Mouse (Mus musculus) hindbrain, embryonic 14.5 days (tissue): ENCODE results near the gene 2210011C24Rik. TPM values are rescaled to one million over a fixed set of nuclear protein-coding genes. Genes with fewer than 3 reads are reported as not detected.
"Not testable (repeated sequence)": the region's sequence is repeated elsewhere in the genome, so short reads cannot be mapped to it uniquely, and the experiment has no call there.

Experiments
- ATAC-seq: fragments of 200-750 bp; cut with Nextera tagmentation; 2 replicates; pipeline ENCODE4 v1.8.0; 2017; ENCODE audit warnings: moderate number of reproducible peaks, mild to moderate bottlenecking, moderate TSS enrichment, moderate library complexity; ENCODE audit not compliant: low FRiP score
- DNase-seq: peaks from one replicate; pipeline ENCODE4 v3.0.0-alpha.2; 2015; ENCODE audit warnings: low spot score
- H3K27ac ChIP-seq: fragments of 300-500 bp; sonication (generic); 2 replicates; pipeline ENCODE4 v1.5.1; 2014; ENCODE audit warnings: mild to moderate bottlenecking, moderate library complexity
- H3K27me3 ChIP-seq: fragments of 300-500 bp; sonication (generic); 2 replicates; pipeline ENCODE4 v1.6.1; 2014; ENCODE audit warnings: mild to moderate bottlenecking, low read length, mixed read lengths; ENCODE audit not compliant: control insufficient read depth, insufficient read depth
- H3K36me3 ChIP-seq: fragments of 300-500 bp; sonication (generic); replicated peaks from 2 replicates; pipeline ENCODE4 v1.6.1; 2014; ENCODE audit not compliant: control insufficient read depth, insufficient read depth
- H3K4me1 ChIP-seq: fragments of 300-500 bp; sonication (generic); replicated peaks from 2 replicates; pipeline ENCODE4 v1.6.1; 2014; ENCODE audit warnings: antibody characterized with exemption, low read length, mixed read lengths; ENCODE audit not compliant: control insufficient read depth, insufficient read depth
- H3K4me2 ChIP-seq: fragments of 300-500 bp; sonication (generic); replicated peaks from 2 replicates; pipeline ENCODE4 v1.6.1; 2014; ENCODE audit warnings: mild to moderate bottlenecking, moderate library complexity
- H3K4me3 ChIP-seq: fragments of 300-500 bp; sonication (generic); replicated peaks from 2 replicates; pipeline ENCODE4 v1.5.1; 2014; ENCODE audit warnings: mild to moderate bottlenecking, low read length
- H3K9ac ChIP-seq: fragments of 300-500 bp; sonication (generic); 2 replicates; pipeline ENCODE4 v1.6.1; 2014
- H3K9me3 ChIP-seq: fragments of 300-500 bp; sonication (generic); 2 replicates; pipeline ENCODE4 v1.6.1; 2016; ENCODE audit warnings: low read length; ENCODE audit not compliant: control insufficient read depth
- WGBS: fragments of 180-500 bp; shearing (Covaris S2); extraction: QIAGEN DNeasy Blood & Tissue Kit; methylation state at CpG from one replicate; pipeline ENCODE4 v1.1.7; 2014; 5-methylcytosine and 5-hydroxymethylcytosine counted together
- polyA plus RNA-seq: library from polyadenylated mRNA; unstranded; fragments of >200 nt; fragmentation: Nextera tagmentation; extraction: Ambion mirVana; gene quantifications from 2 replicates; pipeline ENCODE4 v1.2.1, GENCODE M21; 2014

2210011C24Rik gene
- polyA plus RNA-seq, 1 experiment from 2014 or later = 0.52 TPM

GRCm38 (mm10) chr8:84009876-84010275, 2.1 kb downstream of the 2210011C24Rik start:
- no peak overlapping the region for H3K27ac ChIP-seq
- 2% methylated on average over 11 of the region's 11 CpGs for WGBS
- no peak overlapping the region for H3K9ac ChIP-seq
- no peaks in the 10 kb centered on the region for H3K36me3 ChIP-seq
- H3K9me3 ChIP-seq = no peaks in the 10 kb centered on the region
- ATAC-seq = peak; percentile 64
- peak; percentile 86 for DNase-seq
- peaks cover 25% of the 10 kb centered on the region for H3K4me1 ChIP-seq
- no peak overlapping the region for H3K4me3 ChIP-seq
- H3K4me2 ChIP-seq = peak overlapping the region; percentile 99; the same call in 1 of the 2 replicates
- peaks cover 37% of the 10 kb centered on the region for H3K27me3 ChIP-seq

DNA sequence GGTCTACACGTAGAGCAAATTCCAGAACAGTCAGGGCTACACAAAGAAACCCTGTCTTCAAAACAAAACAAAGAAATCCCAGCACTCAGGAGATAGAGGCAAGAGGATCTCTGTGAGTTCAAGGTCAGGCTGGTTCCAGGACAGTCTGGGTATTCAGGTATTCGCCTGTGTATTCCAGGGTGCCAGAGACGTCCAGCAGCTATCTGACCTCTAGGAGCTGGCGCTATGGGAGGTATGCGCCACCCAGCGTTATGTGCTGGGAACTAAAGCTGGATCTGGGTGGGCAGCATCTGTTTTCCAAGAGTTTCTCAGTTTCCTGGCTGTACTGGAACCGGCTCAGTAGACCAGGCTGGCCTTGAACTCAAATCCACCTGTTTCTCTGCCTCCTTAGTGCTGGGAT, 3.6 kb downstream of the 2210011C24Rik start:
- WGBS = 34% methylated on average over 7 of the region's 7 CpGs
- Histone ChIP-seq H3K27ac (no peak overlapping the region), H3K4me2 (no peak overlapping the region), H3K9me3 (no peaks in the 10 kb centered on the region), H3K4me3 (no peak overlapping the region), H3K4me1 (peaks cover 34% of the 10 kb centered on the region), H3K27me3 (peaks cover 34% of the 10 kb centered on the region), H3K9ac (no peak overlapping the region), H3K36me3 (no peaks in the 10 kb centered on the region)
- ATAC-seq (no peak), DNase-seq (no peak)

GRCm38 (mm10) chr8:84005502-84005901, 6.5 kb downstream of the 2210011C24Rik start:
- H3K4me3 ChIP-seq, H3K4me2 ChIP-seq, DNase-seq, ATAC-seq, H3K27ac ChIP-seq, H3K9me3 ChIP-seq, H3K9ac ChIP-seq, H3K36me3 ChIP-seq: not testable (repeated sequence)
- Histone ChIP-seq H3K27me3 (peaks cover 20% of the 10 kb centered on the region), H3K4me1 (peaks cover 14% of the 10 kb centered on the region)
- 94% methylated on average over 7 of the region's 7 CpGs for WGBS

DNA sequence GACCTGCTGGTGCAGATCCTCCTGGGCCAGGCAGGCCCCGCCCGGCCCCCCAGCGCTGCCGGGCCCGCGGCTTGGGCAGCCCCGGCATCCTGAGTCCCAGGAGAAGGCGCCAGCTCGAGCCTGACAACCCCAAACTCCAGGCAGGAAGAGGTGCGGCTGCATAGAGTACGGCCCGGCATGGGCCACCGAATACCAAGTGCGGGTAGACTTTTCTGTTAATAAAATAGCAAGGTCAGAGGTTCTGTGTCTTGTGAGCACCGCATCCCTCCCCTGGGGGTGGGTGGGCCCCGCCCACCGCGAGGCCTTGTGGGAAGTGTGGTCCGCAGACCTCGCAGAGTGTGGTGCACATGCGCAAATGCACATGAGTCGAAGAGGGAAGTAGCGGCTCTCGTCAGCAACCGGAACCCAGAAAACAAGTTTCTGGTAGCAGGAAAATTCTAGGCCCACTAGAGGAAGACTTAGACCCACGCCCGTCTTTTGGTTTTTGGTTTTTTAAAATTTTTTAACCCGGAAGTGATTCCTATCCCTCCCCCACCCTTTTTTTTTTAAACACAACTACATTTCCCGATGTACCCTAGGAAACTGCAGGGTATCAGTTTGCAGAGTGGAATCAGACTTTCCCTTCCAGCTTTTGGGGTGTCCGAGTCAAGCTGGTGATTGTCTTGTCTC, 7.3 kb downstream of the 2210011C24Rik start:
- Histone ChIP-seq H3K4me1 (peaks cover 14% of the 10 kb centered on the region), H3K9ac (peak overlapping the region; percentile 64), H3K27ac (peak overlapping the region; percentile 52), H3K9me3 (no peaks in the 10 kb centered on the region), H3K4me2 (peak overlapping the region; percentile 83), H3K4me3 (peak overlapping the region; percentile 44), H3K27me3 (peaks cover 16% of the 10 kb centered on the region), H3K36me3 (peaks cover 11% of the 10 kb centered on the region; the same call in 1 of the 2 replicates)
- ATAC-seq = peak; percentile 84
- peak; percentile 90 for DNase-seq
- WGBS = under 1% methylated on average over 30 of the region's 30 CpGs

DNA sequence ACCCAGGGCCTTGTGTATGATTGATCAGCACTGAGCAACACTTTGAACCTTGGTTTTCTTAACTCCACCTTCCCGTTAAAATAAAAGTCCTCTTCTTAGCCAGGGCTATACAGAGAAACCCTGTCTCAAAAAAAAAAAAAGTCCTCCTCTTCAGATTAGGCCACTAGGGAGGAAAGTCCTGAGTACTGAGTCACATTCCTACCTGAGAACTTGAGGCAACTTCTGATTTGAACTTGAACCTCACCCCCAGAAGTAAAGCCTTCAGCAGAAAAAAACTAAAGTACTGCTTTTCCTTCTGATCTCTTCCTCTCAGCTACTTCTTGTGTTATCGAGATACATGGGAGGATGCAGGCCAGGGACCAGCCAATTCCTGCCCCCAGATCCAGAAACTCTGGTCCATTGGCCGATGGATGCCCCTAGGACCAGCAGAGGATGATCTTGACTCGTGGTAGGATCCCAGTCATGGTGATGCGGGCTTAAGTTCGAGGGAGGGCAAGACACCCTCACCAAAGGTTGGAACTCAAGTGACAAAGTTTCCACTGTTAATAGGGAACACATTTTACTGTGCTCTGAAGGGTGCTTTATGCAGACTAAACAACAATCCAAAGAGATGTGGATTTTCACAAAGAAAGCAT, 8.2 kb downstream of the 2210011C24Rik start:
- WGBS = 75% methylated on average over 6 of the region's 6 CpGs
- no peak for DNase-seq
- Histone ChIP-seq H3K36me3 (peaks cover 16% of the 10 kb centered on the region), H3K9ac (peak overlapping the region; percentile 64; the same call in 1 of the 2 replicates), H3K27ac (no peak overlapping the region), H3K27me3 (peaks cover 16% of the 10 kb centered on the region), H3K4me1 (peaks cover 23% of the 10 kb centered on the region), H3K4me3 (peak overlapping the region; percentile 44), H3K4me2 (peak overlapping the region; percentile 83), H3K9me3 (no peaks in the 10 kb centered on the region)
- ATAC-seq = no peak

DNA sequence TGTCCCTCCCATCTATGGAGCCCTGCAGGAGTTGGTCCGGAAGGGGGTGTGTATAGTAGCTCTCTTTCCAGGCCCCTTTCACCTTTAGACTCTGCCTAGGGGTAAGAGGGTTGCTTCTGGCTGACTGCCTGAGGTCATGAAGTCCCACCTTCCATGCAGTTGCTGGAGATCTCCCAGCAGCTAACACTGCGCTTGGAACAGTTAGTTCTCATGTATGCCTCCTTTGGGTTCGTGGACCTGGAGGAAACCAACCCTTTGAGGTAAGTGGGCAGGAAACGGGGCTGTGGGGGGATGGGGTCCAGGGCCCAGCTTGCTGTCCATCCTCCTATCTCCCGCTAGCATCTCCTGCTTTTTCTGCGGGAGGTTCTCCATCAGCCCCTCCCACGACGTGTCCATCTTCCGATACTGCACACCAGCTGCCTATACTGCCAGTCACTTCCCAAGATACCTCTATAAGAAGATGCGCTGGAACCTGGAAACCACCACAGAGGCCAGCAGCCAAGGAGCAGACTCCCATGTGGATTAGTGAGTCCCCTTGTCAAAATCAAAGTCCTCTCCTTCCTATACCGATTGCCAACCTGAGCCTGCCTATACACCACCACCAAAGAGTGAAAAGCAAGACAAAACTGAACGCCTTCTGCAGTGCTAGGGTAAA, 8.9 kb downstream of the 2210011C24Rik start:
- no peaks in the 10 kb centered on the region for H3K9me3 ChIP-seq
- no peak overlapping the region for H3K27ac ChIP-seq
- no peak overlapping the region for H3K9ac ChIP-seq
- H3K4me1 ChIP-seq = peaks cover 27% of the 10 kb centered on the region
- WGBS = 53% methylated on average over 12 of the region's 12 CpGs
- no peak overlapping the region for H3K4me2 ChIP-seq
- ATAC-seq (no peak), DNase-seq (no peak)
- H3K36me3 ChIP-seq = peaks cover 16% of the 10 kb centered on the region
- H3K27me3 ChIP-seq = peaks cover 16% of the 10 kb centered on the region
- H3K4me3 ChIP-seq = no peak overlapping the region

DNA sequence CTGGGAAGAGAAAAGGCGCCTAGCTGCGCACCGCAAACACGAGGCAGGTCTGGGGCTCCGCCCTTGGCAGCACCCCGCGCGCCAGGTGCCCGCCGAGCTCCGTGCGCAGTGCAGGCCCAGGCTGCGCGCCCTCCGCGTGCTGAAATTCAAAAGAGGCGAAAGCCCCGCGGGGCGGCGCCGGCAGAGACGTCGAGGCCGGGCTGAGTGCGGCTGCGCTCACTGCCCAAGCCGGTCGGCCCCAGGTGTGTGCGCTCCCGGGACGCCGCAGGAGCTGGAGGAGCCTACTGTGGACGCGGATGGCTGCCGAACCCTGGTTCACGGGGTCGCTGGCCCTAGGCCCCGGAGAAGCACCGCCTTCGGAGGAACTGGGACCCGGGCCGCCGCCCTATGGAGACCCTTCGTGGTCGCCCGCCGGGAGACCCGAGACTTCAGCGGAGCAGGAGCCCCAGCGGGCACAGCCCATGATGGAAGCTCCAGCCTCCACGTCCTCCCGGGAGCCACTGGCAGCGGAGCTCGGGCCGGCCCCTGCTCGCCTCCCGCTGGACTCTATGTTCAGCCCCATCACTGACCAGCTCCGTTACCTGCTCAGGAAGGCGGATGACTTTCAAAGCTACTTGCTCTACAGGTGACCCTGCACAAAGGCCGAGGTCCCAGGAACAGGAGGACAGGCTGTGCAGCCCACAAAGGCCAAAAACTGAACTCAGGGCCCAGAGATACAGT, 10.5 kb downstream of the 2210011C24Rik start, which contains the start of gene 1700067K01Rik:
1700067K01Rik (plus strand) TSS at position 222 of the 720 bp plus-strand sequence.
- H3K4me3 ChIP-seq = no peak within 1 kb of the TSS
- peaks cover 29% of the 10 kb centered on the region for H3K4me1 ChIP-seq
- H3K27ac ChIP-seq = no peak within 1 kb of the TSS
- DNase-seq (no peak), ATAC-seq (no peak)
- H3K9me3 ChIP-seq = no peaks in the 10 kb centered on the region
- H3K36me3 ChIP-seq = peaks cover 16% of the 10 kb centered on the region
- H3K27me3 ChIP-seq = peaks cover 16% of the 10 kb centered on the region
- 0 out of 2 replicates have a peak within 1 kb of the TSS, but pooled peaks have one; percentile 11 for H3K9ac ChIP-seq
- peak within 1 kb of the TSS; percentile 17; the same call in 1 of the 2 replicates for H3K4me2 ChIP-seq
- 15% methylated on average over 61 of the region's 61 CpGs for WGBS

DNA sequence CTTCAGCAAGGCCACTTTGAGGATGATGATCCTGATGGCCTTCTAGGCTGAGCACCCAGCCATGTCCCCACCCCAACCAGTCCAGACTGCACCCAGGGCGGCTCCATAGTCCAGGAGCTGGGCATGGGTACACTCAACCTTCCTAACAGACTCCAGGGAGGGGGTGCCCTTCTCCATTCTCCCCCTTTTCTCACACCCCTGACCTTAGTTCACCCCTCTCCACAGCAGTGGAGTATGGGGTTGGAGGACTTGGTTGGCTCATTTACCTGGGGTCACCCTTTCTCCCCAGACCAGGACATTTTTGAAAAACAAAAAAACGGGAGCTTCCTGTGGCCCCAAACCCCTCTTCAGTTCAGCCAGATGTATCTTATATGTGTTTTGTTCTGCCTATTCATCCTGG, 12.1 kb downstream of the 2210011C24Rik start:
- H3K9ac ChIP-seq = 0 out of 2 replicates have a peak overlapping the region, but pooled peaks have one; percentile 81
- peaks cover 27% of the 10 kb centered on the region for H3K4me1 ChIP-seq
- DNase-seq = no peak
- H3K9me3 ChIP-seq = no peaks in the 10 kb centered on the region
- no peak overlapping the region for H3K27ac ChIP-seq
- H3K36me3 ChIP-seq = peaks cover 24% of the 10 kb centered on the region
- no peak overlapping the region for H3K4me3 ChIP-seq
- no peak for ATAC-seq
- H3K4me2 ChIP-seq = no peak overlapping the region
- H3K27me3 ChIP-seq = peaks cover 16% of the 10 kb centered on the region
- 96% methylated on average over 2 of the region's 2 CpGs for WGBS
